17 mouse cellular contexts compared by ENCODE assay signal in genomic region chr1:34043836-34044550, GRCm38 (mm10).
DNase-seq lines count a peak whose midpoint lies in the region; ATAC-seq and TF ChIP-seq lines count a peak whose summit lies in the region.
"Had no signal": no experiment of that assay in that cellular context is flagged by ENCODE, and none has a peak within 500 bp of the region (broad histone marks: within the 10 kb centered on the region; RNA-seq: fewer than 3 reads in every experiment).

No protein-coding gene starts in this region.

- TF ChIP-seq RAD21 in CH12.LX (IDR thresholded peaks at IDR 0.05; ENCODE audit: low read depth, low read length): no peak

- no peak for ATAC-seq in embryonic facial prominence, embryonic 15.5 days (ENCODE audit: insufficient number of reproducible peaks, low FRiP score, low TSS enrichment, low read depth)
- ATAC-seq in intestine, embryonic 15.5 days: no peak
- ATAC-seq: forebrain, postnatal 0 days; lung, postnatal 0 days had no signal

- no peaks in the 10 kb centered on the region for H3K27me3 ChIP-seq in CH12.LX (replicated peaks)
- no peaks in the 10 kb centered on the region for H3K27me3 ChIP-seq in embryonic facial prominence, embryonic 15.5 days
- no peaks in the 10 kb centered on the region for H3K27me3 ChIP-seq in intestine, embryonic 15.5 days (replicated peaks)
- H3K27me3 ChIP-seq: midbrain, embryonic 12.5 days had no signal

- H3K27ac ChIP-seq in CH12.LX (ENCODE audit: insufficient read depth, low read depth): no peak overlapping the region
- H3K27ac ChIP-seq in embryonic facial prominence, embryonic 15.5 days (replicated peaks): peak overlapping the region; percentile 65; the same call in 1 of the 2 replicates
- no peak overlapping the region for H3K27ac ChIP-seq in intestine, embryonic 15.5 days
- H3K27ac ChIP-seq: left cerebral cortex, adult 2 months; midbrain, embryonic 12.5 days had no signal

- 83% methylated on average over 7 of the region's 7 CpGs for WGBS in embryonic facial prominence, embryonic 15.5 days
- WGBS in intestine, embryonic 15.5 days: 86% methylated on average over 7 of the region's 7 CpGs

- TF ChIP-seq CTCF in CH12.LX (conservative IDR thresholded peaks at IDR 0.05 in 1 of 2, IDR thresholded peaks at IDR 0.05 in 1 of 2; ENCODE audit: low read depth in 2 of 2, low read length in 2 of 2): no peak

- H3K4me2 ChIP-seq in CH12.LX (ENCODE audit: insufficient read depth, low read depth, poor library complexity, severe bottlenecking): no peak overlapping the region; the same call in 1 of the 2 replicates
- H3K4me2 ChIP-seq in embryonic facial prominence, embryonic 15.5 days (replicated peaks): no peak overlapping the region
- no peak overlapping the region for H3K4me2 ChIP-seq in intestine, embryonic 15.5 days (replicated peaks)
- H3K4me2 ChIP-seq: midbrain, embryonic 12.5 days had no signal

- peaks cover 0 to 29% of the 10 kb centered on the region in 2 experiments; a peak in 2 of 4 replicates for H3K4me1 ChIP-seq in CH12.LX (ENCODE audit: control insufficient read depth in 1 of 2, insufficient read depth in 2 of 2)
- H3K4me1 ChIP-seq in embryonic facial prominence, embryonic 15.5 days: peaks cover 10% of the 10 kb centered on the region
- H3K4me1 ChIP-seq in intestine, embryonic 15.5 days (replicated peaks): peaks cover 5% of the 10 kb centered on the region; the same call in 1 of the 2 replicates

- H3K36me3 ChIP-seq in CH12.LX (replicated peaks in 1 of 2; ENCODE audit: control insufficient read depth in 1 of 2, insufficient read depth in 1 of 2, low read length in 1 of 2): peaks cover 0 to 4% of the 10 kb centered on the region in 2 experiments
- no peaks in the 10 kb centered on the region for H3K36me3 ChIP-seq in embryonic facial prominence, embryonic 15.5 days
- no peaks in the 10 kb centered on the region for H3K36me3 ChIP-seq in intestine, embryonic 15.5 days
- H3K36me3 ChIP-seq: midbrain, embryonic 12.5 days had no signal

- TF ChIP-seq EP300 in CH12.LX (IDR thresholded peaks at IDR 0.05; ENCODE audit: low read length): no peak

- DNase-seq in gastrocnemius, postnatal 25 days: peak; percentile 29
- no peak for DNase-seq in gastrocnemius, adult 18-20 months (ENCODE audit: low spot score)
- peak; percentile 64 for DNase-seq in 3134 (ENCODE audit: extremely low read depth, insufficient read length, low spot score)
- DNase-seq in CH12.LX (ENCODE audit: extremely low read depth): no peak
- no peak for DNase-seq in liver
- DNase-seq in right cerebral cortex, postnatal 4 days: no peak
- DNase-seq: cerebellum, postnatal 14 days; forebrain, postnatal 0 days; kidney, postnatal 4 days; layer of hippocampus, adult 9-11 months; left cerebral cortex, postnatal 4 days; thymus, postnatal 25 days had no signal

- dilution Hi-C loops in CH12.LX (cut with MboI; ENCODE audit: extremely low pct_ligation_motif_present, extremely low pct_unique_long_range_greater_than_20kb, low sequenced_read_pairs): no loop called here

- H3K9ac ChIP-seq in CH12.LX (ENCODE audit: insufficient read depth, low read depth): no peak overlapping the region
- no peak overlapping the region for H3K9ac ChIP-seq in embryonic facial prominence, embryonic 15.5 days
- no peak overlapping the region for H3K9ac ChIP-seq in intestine, embryonic 15.5 days
- H3K9ac ChIP-seq: forebrain, postnatal 0 days; midbrain, embryonic 12.5 days had no signal

- H3K79me2 ChIP-seq in CH12.LX (replicated peaks; ENCODE audit: control insufficient read depth, extremely low read depth, insufficient read depth, poor library complexity, severe bottlenecking): no peaks in the 10 kb centered on the region

- TF ChIP-seq POLR2A in CH12.LX (IDR thresholded peaks at IDR 0.05; ENCODE audit: low read depth, low read length): no peak

- H3K4me3 ChIP-seq in CH12.LX (replicated peaks in 1 of 3; ENCODE audit: low read depth in 2 of 3, low read length in 2 of 3, poor library complexity in 1 of 3): no peak overlapping the region
- H3K4me3 ChIP-seq in embryonic facial prominence, embryonic 15.5 days (replicated peaks): no peak overlapping the region
- H3K4me3 ChIP-seq in intestine, embryonic 15.5 days (replicated peaks): no peak overlapping the region
- H3K4me3 ChIP-seq: left cerebral cortex, adult 2 months; midbrain, embryonic 12.5 days had no signal

- in situ Hi-C loops in CH12.LX (cut with MboI; ENCODE audit: low pct_ligation_motif_present, low pct_unique_long_range_greater_than_20kb, low sequenced_read_pairs): no loop called here

- H3K9me3 ChIP-seq in CH12.LX (replicated peaks; ENCODE audit: low read length): no peaks in the 10 kb centered on the region
- no peaks in the 10 kb centered on the region for H3K9me3 ChIP-seq in embryonic facial prominence, embryonic 15.5 days (replicated peaks)
- H3K9me3 ChIP-seq in intestine, embryonic 15.5 days: no peaks in the 10 kb centered on the region
- H3K9me3 ChIP-seq: midbrain, embryonic 12.5 days had no signal

TF ChIP-seq in CH12.LX, 34 proteins besides CTCF, POLR2A, EP300 and RAD21:
- TF ChIP-seq PAX5 (IDR thresholded peaks at IDR 0.05; ENCODE audit: low read length) (no peak), POLR2AphosphoS2 (IDR thresholded peaks at IDR 0.05; ENCODE audit: low read depth, low read length) (no peak), ETS1 (conservative IDR thresholded peaks at IDR 0.05; ENCODE audit: low read depth, low read length) (no peak), ZNF384 (IDR thresholded peaks at IDR 0.05; ENCODE audit: low read depth, low read length) (no peak), ZKSCAN1 (IDR thresholded peaks at IDR 0.05; ENCODE audit: borderline replicate concordance, low read depth, low read length) (peak; percentile 97)
TF ChIP-seq in CH12.LX: peak in this region for 1.

Comparison
In these comparisons a context has a peak if more than half of its experiments do, and no peak if none do; other contexts are left out.
1. DNase-seq: peak in gastrocnemius, postnatal 25 days (single experiment) and 3134 (single experiment); none in gastrocnemius, adult 18-20 months (single experiment), CH12.LX (single experiment), liver (single experiment) and right cerebral cortex, postnatal 4 days (single experiment).